Mouse (Mus musculus) liver, embryonic 14.5 days (tissue): ENCODE measurements at regions not wholly inside any gene's neighbourhood (a gene's known extent, or its start where the extent isn't known, plus 50 kb on each side); places are given as distances from the start of the nearest gene placed in this dataset.

Experiments used
- ATAC-seq: fragments of 200-750 bp; cut with Nextera tagmentation; 2 replicates; pipeline ENCODE4 v1.8.0; 2017; ENCODE audit warnings: moderate number of reproducible peaks, mild to moderate bottlenecking, moderate library complexity; ENCODE audit not compliant: insufficient read depth
- DNase-seq, 3 experiments: peaks; one replicate each; pipeline ENCODE4 v3.0.0-alpha.2; 2012 to 2013; ENCODE audit warnings: low read depth in 3 of 3, low spot score in 3 of 3
- H3K27ac ChIP-seq: fragments of 300-500 bp; sonication (generic); 2 replicates; pipeline ENCODE4 v1.5.1; 2014; ENCODE audit warnings: moderate library complexity, mild to moderate bottlenecking, control low read depth, inconsistent platforms
- H3K27me3 ChIP-seq: fragments of 300-500 bp; sonication (generic); 2 replicates; pipeline ENCODE4 v1.6.1; 2014; ENCODE audit warnings: mild to moderate bottlenecking, low read length, moderate library complexity; ENCODE audit not compliant: control insufficient read depth, insufficient read depth
- H3K36me3 ChIP-seq: fragments of 300-500 bp; sonication (generic); replicated peaks from 2 replicates; pipeline ENCODE4 v1.6.1; 2014; ENCODE audit warnings: low read depth; ENCODE audit not compliant: control insufficient read depth, insufficient read depth
- H3K4me1 ChIP-seq, 2 experiments: fragments of 200-500 bp in 1 of 2; fragments of 300-500 bp in 1 of 2; sonication (generic) in 1 of 2; replicated peaks; 2 replicates each; pipeline ENCODE4 v1.6.1; 2012 to 2014; ENCODE audit warnings: antibody characterized with exemption in 1 of 2, inconsistent platforms in 1 of 2, low read length in 1 of 2; ENCODE audit not compliant: control insufficient read depth in 2 of 2, insufficient read depth in 2 of 2
- H3K4me2 ChIP-seq: fragments of 300-500 bp; sonication (generic); 2 replicates; pipeline ENCODE4 v1.6.1; 2014; ENCODE audit warnings: low read depth, mild to moderate bottlenecking, control low read depth, moderate library complexity
- H3K4me3 ChIP-seq, 2 experiments: fragments of 200-500 bp in 1 of 2; fragments of 300-500 bp in 1 of 2; sonication (generic) in 1 of 2; 2 replicates each; pipeline ENCODE4 v1.5.1; 2012 to 2014; ENCODE audit warnings: low read depth in 2 of 2, low read length in 2 of 2, mild to moderate bottlenecking in 2 of 2, control low read depth in 1 of 2, inconsistent platforms in 1 of 2, moderate library complexity in 1 of 2; ENCODE audit not compliant: insufficient read depth in 1 of 2
- H3K9ac ChIP-seq: fragments of 300-500 bp; sonication (generic); replicated peaks from 2 replicates; pipeline ENCODE4 v1.6.1; 2014; ENCODE audit warnings: mild to moderate bottlenecking, control low read depth, moderate library complexity
- H3K9me3 ChIP-seq: fragments of 300-500 bp; sonication (generic); 2 replicates; pipeline ENCODE4 v1.6.1; 2016; ENCODE audit warnings: low read length, mixed read lengths; ENCODE audit not compliant: control insufficient read depth
- CTCF ChIP-seq: IDR thresholded peaks from 2 replicates; pipeline ENCODE4 v1.5.1; 2016; ENCODE audit warnings: antibody characterized with exemption, low read depth, control low read depth
- EP300 ChIP-seq: IDR thresholded peaks from 2 replicates; pipeline ENCODE4 v1.6.1; 2016; ENCODE audit warnings: antibody characterized with exemption, low read depth
- WGBS: fragments of 180-500 bp; shearing (Covaris S2); extraction: QIAGEN DNeasy Blood & Tissue Kit; methylation state at CpG from one replicate; pipeline ENCODE4 v1.1.7; 2014; ENCODE audit not compliant: insufficient replicate concordance; 5-methylcytosine and 5-hydroxymethylcytosine counted together

DNA sequence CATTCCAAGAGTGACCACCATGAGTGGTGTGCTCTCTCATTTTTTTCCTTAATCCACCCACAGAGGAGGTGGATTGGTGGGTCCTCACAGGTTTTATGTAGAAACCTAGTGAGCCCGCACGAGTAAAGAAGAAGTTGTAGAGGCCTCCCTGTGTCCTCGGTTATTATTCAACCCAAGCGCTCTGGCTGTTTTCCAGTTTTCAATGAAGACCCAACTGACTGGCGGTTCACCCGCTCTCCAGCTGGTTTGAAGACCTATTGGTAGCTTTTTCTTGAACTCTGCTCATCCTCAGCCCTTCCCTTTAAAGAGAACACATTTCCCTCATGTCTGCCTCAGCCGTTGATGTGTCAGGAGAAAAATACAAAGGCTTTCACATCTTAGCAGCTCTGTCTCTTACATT is 196.7 kb upstream of the Pou3f3 start:
- no peak for TF ChIP-seq CTCF
- no peak for TF ChIP-seq EP300
- whole genome bisulfite sequencing, result 66% methylated on average over 7 of the region's 7 CpGs
- no peak for ATAC-seq

DNA sequence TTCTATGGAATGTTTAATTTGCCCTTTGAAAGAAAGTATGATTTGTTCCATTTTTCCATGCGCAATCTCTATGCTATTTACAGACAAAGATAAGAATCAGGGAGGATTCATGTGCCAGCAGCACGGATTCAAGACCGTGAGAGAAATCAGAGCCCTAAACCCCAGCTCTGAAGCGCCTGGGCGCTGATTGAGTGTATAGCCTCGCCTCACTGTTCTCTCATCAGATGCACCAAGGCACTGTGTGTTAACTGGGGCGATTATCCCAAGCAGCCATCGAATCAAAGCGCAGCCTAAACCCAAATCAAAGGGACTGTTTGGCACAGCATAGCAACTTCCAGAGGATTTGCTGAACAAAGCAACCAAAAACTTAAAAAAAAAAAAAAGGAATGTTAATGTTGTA is 191.1 kb upstream of the Pou3f3 start:
- no peak for TF ChIP-seq CTCF
- TF ChIP-seq EP300, result no peak
- DNase-seq (no peak), ATAC-seq (no peak)
- WGBS, result 60% methylated on average over 9 of the region's 9 CpGs
- Histone ChIP-seq H3K27ac (no peak overlapping the region), H3K36me3 (no peaks in the 10 kb centered on the region), H3K4me1 (no peaks in the 10 kb centered on the region), H3K4me3 (no peak overlapping the region), H3K4me2 (no peak overlapping the region), H3K9ac (no peak overlapping the region), H3K9me3 (no peaks in the 10 kb centered on the region), H3K27me3 (no peaks in the 10 kb centered on the region)

More for the DNA sequence above, 196.7 kb upstream of the Pou3f3 start:
- no peaks in the 10 kb centered on the region for H3K36me3 ChIP-seq
- 0 out of 4 replicates have a peak, but pooled peaks cover 0 to 2% of the 10 kb centered on the region in 2 experiments for H3K4me1 ChIP-seq
- H3K27me3 ChIP-seq, result no peaks in the 10 kb centered on the region
- no peaks in the 10 kb centered on the region for H3K9me3 ChIP-seq
- H3K4me3 ChIP-seq, result no peak overlapping the region
- DNase-seq, result no peak
- no peak overlapping the region for H3K27ac ChIP-seq
- H3K9ac ChIP-seq, result no peak overlapping the region
- no peak overlapping the region for H3K4me2 ChIP-seq

DNA sequence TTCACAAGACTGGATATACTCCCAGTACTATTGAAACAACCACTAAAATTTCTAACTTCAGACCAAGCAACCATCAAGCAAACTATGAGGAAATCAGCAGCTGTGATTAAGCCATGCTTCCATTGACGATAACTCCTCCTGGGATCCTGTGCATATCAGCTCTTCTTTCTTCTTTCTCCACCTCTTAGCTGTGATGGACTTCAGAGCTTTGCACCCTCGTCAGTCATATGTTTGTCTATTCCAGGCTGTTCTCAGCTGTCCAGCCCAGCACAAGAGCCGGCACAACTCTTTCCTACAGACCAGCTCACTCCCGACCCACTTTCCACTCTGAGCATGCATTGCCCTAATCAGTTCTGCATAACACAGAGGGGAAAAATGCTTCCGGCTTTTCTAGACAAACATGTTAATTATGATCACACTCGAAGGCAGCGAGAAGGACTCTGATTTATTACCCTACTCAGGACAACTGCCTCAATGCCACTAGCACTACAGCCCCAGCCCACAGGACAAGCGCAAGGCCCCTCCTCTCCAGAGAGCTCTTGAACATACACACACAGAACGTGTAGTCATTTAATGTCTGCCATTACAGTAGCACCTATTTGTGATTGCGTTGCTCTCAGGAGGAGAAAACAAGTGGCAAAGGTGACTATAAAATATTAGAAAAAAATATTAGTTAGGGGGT is 190.4 kb upstream of the Pou3f3 start:
- Histone ChIP-seq H3K9me3 (no peaks in the 10 kb centered on the region), H3K4me2 (no peak overlapping the region), H3K4me1 (no peaks in the 10 kb centered on the region), H3K4me3 (no peak overlapping the region), H3K27me3 (no peaks in the 10 kb centered on the region), H3K36me3 (no peaks in the 10 kb centered on the region), H3K27ac (no peak overlapping the region), H3K9ac (no peak overlapping the region)
- TF ChIP-seq CTCF (no peak), EP300 (no peak)
- no peak for DNase-seq
- 61% methylated on average over 10 of the region's 10 CpGs for WGBS
- ATAC-seq, result no peak

DNA sequence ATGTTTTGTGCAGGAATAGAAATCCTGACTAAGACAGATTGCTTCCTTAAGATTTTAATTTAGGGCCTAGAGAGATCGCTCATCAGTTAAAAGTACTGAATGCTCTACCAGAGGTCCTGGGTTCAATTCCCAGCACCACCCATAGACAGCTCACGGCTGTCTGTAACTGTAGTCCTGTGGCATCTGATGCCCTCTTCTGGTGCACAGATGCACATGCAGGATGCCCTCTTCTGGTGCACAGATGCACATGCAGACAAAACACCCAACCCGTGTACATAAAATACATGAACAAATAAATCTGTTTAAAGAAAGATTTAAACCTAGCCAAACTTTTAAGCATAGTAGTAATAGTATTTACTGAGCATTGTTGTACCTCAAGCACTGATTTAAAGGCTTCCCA is 181.2 kb upstream of the Pou3f3 start:
- no peak for DNase-seq
- no peaks in the 10 kb centered on the region for H3K9me3 ChIP-seq
- no peaks in the 10 kb centered on the region for H3K27me3 ChIP-seq
- ATAC-seq, result no peak
- H3K4me1 ChIP-seq, result no peaks in the 10 kb centered on the region
- H3K9ac ChIP-seq, result no peak overlapping the region
- no peak overlapping the region for H3K27ac ChIP-seq
- WGBS, result 67% methylated on average over 3 of the region's 3 CpGs
- TF ChIP-seq EP300 (no peak), CTCF (peak; percentile 40)
- H3K4me2 ChIP-seq, result no peak overlapping the region
- H3K36me3 ChIP-seq, result no peaks in the 10 kb centered on the region
- H3K4me3 ChIP-seq, result no peak overlapping the region

DNA sequence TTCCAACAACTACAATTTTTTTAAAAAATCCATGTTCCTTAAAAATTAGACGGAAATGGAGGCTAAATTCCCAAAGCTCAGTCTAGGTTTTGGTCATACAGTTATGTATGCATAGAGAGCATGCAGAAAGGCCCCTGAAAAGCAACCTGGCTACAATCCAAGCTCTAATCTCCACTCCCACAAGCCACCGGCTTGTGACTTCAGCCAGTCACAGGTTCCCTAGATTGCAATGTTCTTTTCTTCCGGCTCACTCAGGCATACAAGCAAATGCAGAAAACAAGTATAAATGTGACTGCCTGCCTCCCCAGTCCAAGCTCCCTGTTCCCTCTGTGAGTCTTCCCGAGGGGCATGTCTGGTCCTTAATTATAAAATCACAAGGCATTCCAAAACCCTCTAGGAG is 171.2 kb upstream of the Pou3f3 start:
- no peak overlapping the region for H3K9ac ChIP-seq
- H3K4me2 ChIP-seq, result no peak overlapping the region
- TF ChIP-seq CTCF, result no peak
- no peak for TF ChIP-seq EP300
- H3K9me3 ChIP-seq, result no peaks in the 10 kb centered on the region
- no peak for DNase-seq
- H3K27ac ChIP-seq, result no peak overlapping the region
- 52% methylated on average over 4 of the region's 4 CpGs for WGBS
- no peak for ATAC-seq
- no peaks in the 10 kb centered on the region for H3K27me3 ChIP-seq
- H3K4me1 ChIP-seq, result peaks cover 0 to 5% of the 10 kb centered on the region in 2 experiments; a peak in 2 of 4 replicates
- H3K36me3 ChIP-seq, result no peaks in the 10 kb centered on the region
- no peak overlapping the region for H3K4me3 ChIP-seq
